Mouse (Mus musculus): ENCODE results near the gene Vwa7. TPM values are rescaled to one million over a fixed set of nuclear protein-coding genes. Genes with fewer than 3 reads are reported as not detected.

Gene Vwa7
- total and polyA plus RNA-seq, 3 experiments: 9.8 to 10.4 TPM; not detected in 1

DNA sequence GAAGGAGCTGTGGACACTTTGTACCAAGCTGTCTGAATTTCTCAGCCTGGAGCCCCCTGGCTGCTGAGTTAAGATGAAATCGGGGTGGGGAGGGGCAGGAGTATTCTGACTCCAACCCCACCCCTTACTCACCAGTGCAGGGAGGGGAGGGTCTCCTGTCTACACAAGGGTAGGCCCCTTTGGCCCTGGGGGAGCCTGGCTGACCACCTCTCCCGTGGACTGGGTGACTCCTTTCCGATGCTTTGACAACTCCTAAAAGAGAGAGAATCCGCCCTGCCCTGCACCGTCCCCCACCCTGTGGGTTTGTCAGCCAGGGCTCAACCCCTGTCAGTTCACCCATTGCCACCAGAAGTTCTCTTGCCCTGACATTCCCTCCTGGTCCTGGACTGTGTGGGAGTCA lies 9.8 kb downstream of the Vwa7 start:
- Histone ChIP-seq H3K79me2 (ENCODE audit: control insufficient read depth, insufficient read depth, low read length, poor library complexity) (peaks cover 39% of the 10 kb centered on the region), H3K27me3 (ENCODE audit: control insufficient read depth in 1 of 2, insufficient read depth in 2 of 2, low read length in 2 of 2) (no peaks in the 10 kb centered on the region), H3K36me3 (ENCODE audit: control insufficient read depth in 1 of 2, insufficient read depth in 2 of 2, low read length in 2 of 2) (peaks cover 0 to 46% of the 10 kb centered on the region in 2 experiments; a peak in 2 of 4 replicates), H3K27ac (ENCODE audit: control insufficient read depth, low read depth, low read length) (peak overlapping the region; percentile 62), H3K9ac (ENCODE audit: control insufficient read depth, low read depth, low read length, poor library complexity, severe bottlenecking) (peak overlapping the region; percentile 63), H3K4me3 (ENCODE audit: control insufficient read depth in 1 of 2, insufficient read depth in 1 of 2, low read depth in 2 of 2, low read length in 2 of 2) (peak overlapping the region; percentile 42 to 45), H3K9me3 (replicated peaks; ENCODE audit: insufficient read depth, low read length) (no peaks in the 10 kb centered on the region), H3K4me1 (ENCODE audit: control insufficient read depth in 1 of 2, insufficient read depth in 2 of 2, low read length in 2 of 2) (peaks cover 17 to 55% of the 10 kb centered on the region in 2 experiments; a peak in 3 of 4 replicates)
- no peak for DNase-seq (ENCODE audit: low read depth, low spot score)
- TF ChIP-seq USF2 (IDR thresholded peaks at IDR 0.05; ENCODE audit: borderline replicate concordance in 1 of 2, insufficient read depth in 1 of 2, low read depth in 1 of 2, low read length in 2 of 2) (no peak), ELF1 (IDR thresholded peaks at IDR 0.05; ENCODE audit: low read depth, low read length) (no peak), MXI1 (IDR thresholded peaks at IDR 0.05; ENCODE audit: low read depth, low read length) (no peak), ZC3H11A (IDR thresholded peaks at IDR 0.05; ENCODE audit: low read depth, low read length) (no peak), UBTF (IDR thresholded peaks at IDR 0.05; ENCODE audit: borderline replicate concordance, insufficient read depth, low read depth, low read length) (no peak), MAZ (IDR thresholded peaks at IDR 0.05; ENCODE audit: low read depth, low read length) (no peak), USF1 (IDR thresholded peaks at IDR 0.05; ENCODE audit: low read depth, low read length) (no peak), ZMIZ1 (IDR thresholded peaks at IDR 0.05; ENCODE audit: low read depth, low read length) (peak; percentile 12; the same call in 1 of the 2 replicates), NRF1 (IDR thresholded peaks at IDR 0.05; ENCODE audit: insufficient read depth, low read depth, low read length, poor library complexity, severe bottlenecking) (no peak), MYC (IDR thresholded peaks at IDR 0.05; ENCODE audit: low read depth, low read length) (no peak), CHD1 (IDR thresholded peaks at IDR 0.05; ENCODE audit: low read depth, low read length) (no peak), SMC3 (IDR thresholded peaks at IDR 0.05; ENCODE audit: low read depth, low read length) (peak; percentile 0), JUND (IDR thresholded peaks at IDR 0.05; ENCODE audit: low read depth, low read length) (no peak)

DNA sequence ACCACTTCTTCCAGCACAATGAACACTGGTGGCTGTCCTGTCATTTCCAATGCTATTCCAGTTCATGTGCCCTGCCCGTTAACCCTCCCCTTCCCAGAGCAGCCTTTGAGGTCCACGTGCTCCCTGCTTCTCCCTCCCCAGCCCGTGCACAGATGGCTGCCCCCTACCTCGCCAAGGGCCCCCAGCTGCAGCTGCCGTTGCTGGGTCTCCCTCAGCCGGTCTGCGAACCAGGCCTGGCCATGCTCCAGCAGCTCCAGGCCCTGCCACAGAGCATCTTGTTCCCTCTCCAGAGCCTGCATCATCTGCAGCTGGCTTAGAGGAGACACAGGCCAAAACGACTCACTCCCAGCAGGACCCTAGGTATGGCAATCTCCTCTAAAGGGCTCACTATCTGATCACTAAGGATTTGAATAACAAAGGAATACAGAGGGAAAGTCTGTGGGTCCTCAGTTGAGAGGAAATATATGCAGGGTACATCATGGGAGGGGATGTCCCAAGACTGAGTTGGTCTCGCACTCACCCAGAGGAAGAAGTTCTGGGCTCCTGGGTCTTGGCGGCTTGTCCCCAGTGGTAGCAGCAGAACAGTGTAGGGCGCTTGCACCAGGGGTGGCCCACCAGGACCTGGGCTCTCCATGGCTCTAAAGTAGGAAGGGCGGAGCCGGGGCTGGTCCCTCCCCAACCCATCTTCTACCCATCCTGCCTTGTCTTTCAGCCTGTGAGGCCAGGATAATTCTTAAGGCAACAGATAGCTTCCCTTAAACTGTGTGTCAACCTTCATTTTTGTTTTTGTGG lies 11.1 kb downstream of the Vwa7 start, which contains the start of gene Sapcd1:
Gene Sapcd1, minus strand, starts transcription at position 740 of the 792 bp plus-strand sequence.
- DNase-seq (ENCODE audit: low read depth, low spot score): peak; percentile 88
- Histone ChIP-seq H3K9me3 (replicated peaks; ENCODE audit: insufficient read depth, low read length) (no peaks in the 10 kb centered on the region), H3K79me2 (ENCODE audit: control insufficient read depth, insufficient read depth, low read length, poor library complexity) (peaks cover 39% of the 10 kb centered on the region), H3K4me1 (ENCODE audit: control insufficient read depth in 1 of 2, insufficient read depth in 2 of 2, low read length in 2 of 2) (peaks cover 17 to 49% of the 10 kb centered on the region in 2 experiments; a peak in 3 of 4 replicates), H3K9ac (ENCODE audit: control insufficient read depth, low read depth, low read length, poor library complexity, severe bottlenecking) (peak within 1 kb of the TSS; percentile 77), H3K4me3 (ENCODE audit: control insufficient read depth in 1 of 2, insufficient read depth in 1 of 2, low read depth in 2 of 2, low read length in 2 of 2) (peak within 1 kb of the TSS; percentile 66 to 69), H3K36me3 (ENCODE audit: control insufficient read depth in 1 of 2, insufficient read depth in 2 of 2, low read length in 2 of 2) (peaks cover 0 to 43% of the 10 kb centered on the region in 2 experiments; a peak in 2 of 4 replicates), H3K27ac (ENCODE audit: control insufficient read depth, low read depth, low read length) (peak within 1 kb of the TSS; percentile 85), H3K27me3 (ENCODE audit: control insufficient read depth in 1 of 2, insufficient read depth in 2 of 2, low read length in 2 of 2) (no peaks in the 10 kb centered on the region)
- TF ChIP-seq MAX (IDR thresholded peaks at IDR 0.05; ENCODE audit: low read length) (peak; percentile 67), ZMIZ1 (IDR thresholded peaks at IDR 0.05; ENCODE audit: low read depth, low read length) (peak; percentile 70; the same call in 1 of the 2 replicates), E2F4 (IDR thresholded peaks at IDR 0.05; ENCODE audit: borderline replicate concordance, low read depth, low read length) (no peak), NRF1 (IDR thresholded peaks at IDR 0.05; ENCODE audit: insufficient read depth, low read depth, low read length, poor library complexity, severe bottlenecking) (no peak), GABPA (IDR thresholded peaks at IDR 0.05; ENCODE audit: low read depth, low read length) (no peak), GATA1 (IDR thresholded peaks at IDR 0.05; ENCODE audit: low read depth, low read length) (peak; percentile 31; the same call in 1 of the 2 replicates), TCF12 (IDR thresholded peaks at IDR 0.05; ENCODE audit: low read depth, low read length) (peak; percentile 41; the same call in 1 of the 2 replicates), UBTF (IDR thresholded peaks at IDR 0.05; ENCODE audit: borderline replicate concordance, insufficient read depth, low read depth, low read length) (no peak), ETS1 (IDR thresholded peaks at IDR 0.05; ENCODE audit: low read depth, low read length) (0 out of 2 replicates have a peak, but pooled peaks have one; percentile 7), NELFE (IDR thresholded peaks at IDR 0.05; ENCODE audit: low read depth, low read length) (peak; percentile 73; the same call in 1 of the 2 replicates), POLR2A (IDR thresholded peaks at IDR 0.05; ENCODE audit: control insufficient read depth in 1 of 2, insufficient read depth in 1 of 2, low read depth in 1 of 2, low read length in 2 of 2, poor library complexity in 1 of 2) (peak; percentile 37 to 86; a peak in 2 of 4 replicates), ZC3H11A (IDR thresholded peaks at IDR 0.05; ENCODE audit: low read depth, low read length) (no peak), CTCF (IDR thresholded peaks at IDR 0.05 in 2 of 3, conservative IDR thresholded peaks at IDR 0.05 in 1 of 3; ENCODE audit: control insufficient read depth in 1 of 3, insufficient read depth in 1 of 3, low read depth in 2 of 3, low read length in 3 of 3, poor library complexity in 1 of 3, severe bottlenecking in 1 of 3) (no peak), POLR2AphosphoS2 (IDR thresholded peaks at IDR 0.05; ENCODE audit: low read length) (peak; percentile 46; the same call in 1 of the 2 replicates), RCOR1 (IDR thresholded peaks at IDR 0.05; ENCODE audit: low read depth, low read length) (no peak), USF2 (IDR thresholded peaks at IDR 0.05; ENCODE audit: borderline replicate concordance in 1 of 2, insufficient read depth in 1 of 2, low read depth in 1 of 2, low read length in 2 of 2) (no peak), CHD1 (IDR thresholded peaks at IDR 0.05; ENCODE audit: low read depth, low read length) (no peak), EP300 (IDR thresholded peaks at IDR 0.05; ENCODE audit: low read depth in 1 of 2, low read length in 2 of 2) (peak in 1 of 2 experiments; percentile 59; a peak in 1 of 4 replicates), TBP (IDR thresholded peaks at IDR 0.05; ENCODE audit: low read depth, low read length) (peak; percentile 88), MXI1 (IDR thresholded peaks at IDR 0.05; ENCODE audit: low read depth, low read length) (0 out of 2 replicates have a peak, but pooled peaks have one; percentile 20), ZKSCAN1 (IDR thresholded peaks at IDR 0.05; ENCODE audit: low read depth, low read length) (no peak)

All from MEL (cell line).